Mouse (Mus musculus) G1E-ER4 (cell line): ENCODE results near the gene Ccdc154. TPM values are rescaled to one million over a fixed set of nuclear protein-coding genes. Genes with fewer than 3 reads are reported as not detected.

Source experiments
- GATA1 ChIP-seq: IDR thresholded peaks from one replicate; pipeline ENCODE4 v1.8.0; 2012; ENCODE audit warnings: low read length, inconsistent platforms
- polyA plus RNA-seq: library from polyadenylated mRNA; stranded (reverse); fragments of >175 nt; gene quantifications from 2 replicates; pipeline ENCODE4 v1.2.3, GENCODE M21; 2012

Gene Ccdc154
- polyA plus RNA-seq, 1 experiment = not detected

DNA sequence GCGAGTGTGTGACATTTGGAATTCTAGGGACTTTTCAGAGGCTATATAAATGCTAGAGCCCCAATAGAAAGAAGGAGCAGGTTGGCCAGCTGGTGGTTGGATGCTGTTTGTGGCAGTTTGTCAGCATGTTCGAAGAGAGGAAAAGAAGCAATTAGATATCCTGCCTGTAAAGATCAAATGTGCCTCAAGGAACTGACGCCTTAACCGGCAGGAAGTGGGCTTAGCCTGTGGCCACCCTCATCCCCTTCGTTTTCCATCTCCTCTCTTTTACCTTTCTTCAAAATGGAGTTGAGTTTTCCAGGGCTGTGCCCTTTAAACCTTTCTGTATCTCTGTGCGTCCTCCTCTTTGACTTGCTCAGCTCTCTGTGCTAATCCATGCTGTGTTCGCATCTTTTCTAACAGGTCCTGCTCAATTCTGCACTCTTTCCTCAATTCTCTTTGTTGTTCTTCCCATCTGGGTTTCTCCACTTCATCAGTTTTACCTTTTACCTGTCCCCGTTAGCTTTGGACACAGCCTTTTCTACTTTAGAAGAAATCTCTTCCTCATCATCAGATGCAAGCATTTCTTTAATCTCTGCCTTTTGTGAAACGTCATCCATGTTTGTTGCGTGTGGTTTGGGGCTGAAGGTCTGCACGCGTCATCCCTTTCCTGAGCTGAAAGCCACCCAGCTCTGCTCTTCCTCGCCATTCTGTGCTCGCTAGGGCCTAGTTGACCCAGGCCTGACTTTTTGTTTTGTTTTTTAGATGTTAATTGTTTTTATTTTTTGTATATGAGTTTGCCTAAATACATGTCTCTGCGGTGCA is 57.4 kb downstream of the Ccdc154 start:
- TF ChIP-seq GATA1 = no peak

DNA sequence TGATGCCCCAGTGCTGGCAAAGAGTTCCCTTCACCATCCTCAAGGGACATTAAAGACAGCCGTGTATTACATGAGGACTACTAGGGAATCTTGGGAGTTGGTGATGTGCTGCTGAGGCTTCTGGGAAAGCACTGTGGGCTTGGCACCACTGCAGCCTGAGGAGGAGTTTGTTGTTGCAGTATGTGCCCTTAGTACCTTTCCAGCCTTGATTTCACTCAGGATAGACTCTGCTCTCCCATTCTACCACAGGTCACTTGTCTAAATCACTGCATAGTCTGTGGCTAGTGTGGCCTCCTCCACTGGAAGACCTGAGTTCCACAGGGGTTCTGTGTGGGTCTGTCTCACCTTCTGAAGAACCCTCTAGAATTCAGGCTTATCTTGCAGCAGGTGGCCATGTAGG is 58.5 kb downstream of the Ccdc154 start:
- TF ChIP-seq GATA1 = no peak

Other genes starting within 250 kb of the Ccdc154 start
- 24.7 and 30.8 TPM in 2 replicates for gene Mapk8ip3, start 225.5 kb upstream of the Ccdc154 start, polyA plus RNA-seq
- 25.6 and 35.6 TPM in 2 replicates for gene Jpt2, start 201.8 kb upstream of the Ccdc154 start, polyA plus RNA-seq
- gene Cramp1l, start 146.7 kb upstream of the Ccdc154 start, polyA plus RNA-seq = 14.0 and 14.3 TPM in 2 replicates
- gene Ift140, start 146.4 kb upstream of the Ccdc154 start, polyA plus RNA-seq = 10.6 and 15.1 TPM in 2 replicates
- not detected in 2 replicates for gene Tmem204, start 78.9 kb upstream of the Ccdc154 start, polyA plus RNA-seq
- gene Telo2, start 46.5 kb upstream of the Ccdc154 start, polyA plus RNA-seq = 37.9 and 40.8 TPM in 2 replicates
- gene Ptx4, start 41.7 kb upstream of the Ccdc154 start, polyA plus RNA-seq = not detected in 2 replicates
- gene Clcn7, start 29.1 kb upstream of the Ccdc154 start, polyA plus RNA-seq = 15.9 and 18.5 TPM in 2 replicates
- gene Gm38655, start 13.0 kb downstream of the Ccdc154 start, polyA plus RNA-seq = 0.06 TPM in 1 of 2 replicates, not detected in the other
- gene BC003965, start 22.1 kb downstream of the Ccdc154 start, polyA plus RNA-seq = 39.1 and 54.8 TPM in 2 replicates
- gene Unkl, start 25.9 kb downstream of the Ccdc154 start, polyA plus RNA-seq = 60.5 and 67.9 TPM in 2 replicates
- 6.4 and 14.9 TPM in 2 replicates for gene Gnptg, start 77.7 kb downstream of the Ccdc154 start, polyA plus RNA-seq
- gene Tsr3, start 77.7 kb downstream of the Ccdc154 start, polyA plus RNA-seq = 25.1 and 27.6 TPM in 2 replicates
- gene Baiap3, start 93.9 kb downstream of the Ccdc154 start, polyA plus RNA-seq = 0.09 TPM in 1 of 2 replicates, not detected in the other
- gene Ube2i, start 112.2 kb downstream of the Ccdc154 start, polyA plus RNA-seq = 421 and 607 TPM in 2 replicates
- gene Prss34, start 135.9 kb downstream of the Ccdc154 start, polyA plus RNA-seq = not detected in 2 replicates
- gene Prss28, start 146.2 kb downstream of the Ccdc154 start, polyA plus RNA-seq = not detected in 2 replicates
- not detected in 2 replicates for gene Prss29, start 156.2 kb downstream of the Ccdc154 start, polyA plus RNA-seq
- not detected in 2 replicates for gene Tpsab1, start 183.1 kb downstream of the Ccdc154 start, polyA plus RNA-seq
- gene Tpsb2, start 203.8 kb downstream of the Ccdc154 start, polyA plus RNA-seq = not detected in 2 replicates
- not detected in 2 replicates for gene Tpsg1, start 206.8 kb downstream of the Ccdc154 start, polyA plus RNA-seq